Mouse (Mus musculus) heart, embryonic 11.5 days (tissue): ENCODE data around the gene Twf2. TPM values are rescaled to one million over a fixed set of nuclear protein-coding genes. Genes with fewer than 3 reads are reported as not detected.

ENCODE experiments used
- ATAC-seq: fragments of 200-750 bp; cut with Nextera tagmentation; replicated peaks from 2 replicates; pipeline ENCODE4 v1.8.0; 2017; ENCODE audit warnings: moderate library complexity; ENCODE audit not compliant: insufficient number of reproducible peaks, low FRiP score, low TSS enrichment
- H3K27ac ChIP-seq: fragments of 300-500 bp; sonication (generic); 2 replicates; pipeline ENCODE4 v1.5.1; 2014; ENCODE audit warnings: mild to moderate bottlenecking, low read depth, low read length
- H3K27me3 ChIP-seq: fragments of 300-500 bp; sonication (generic); 2 replicates; pipeline ENCODE4 v1.6.1; 2014; ENCODE audit warnings: mild to moderate bottlenecking, low read length, mixed read lengths; ENCODE audit not compliant: control insufficient read depth, insufficient read depth
- H3K36me3 ChIP-seq: fragments of 300-500 bp; sonication (generic); 2 replicates; pipeline ENCODE4 v1.6.1; 2014; ENCODE audit warnings: mild to moderate bottlenecking, low read length, moderate library complexity, mixed read lengths; ENCODE audit not compliant: control insufficient read depth, insufficient read depth
- H3K4me1 ChIP-seq: fragments of 300-500 bp; sonication (generic); 2 replicates; pipeline ENCODE4 v1.6.1; 2014; ENCODE audit warnings: low read length; ENCODE audit not compliant: control insufficient read depth, insufficient read depth
- H3K4me2 ChIP-seq: fragments of 300-500 bp; sonication (generic); 2 replicates; pipeline ENCODE4 v1.6.1; 2014; ENCODE audit warnings: mild to moderate bottlenecking, moderate library complexity
- H3K4me3 ChIP-seq: fragments of 300-500 bp; sonication (generic); 2 replicates; pipeline ENCODE4 v1.5.1; 2014; ENCODE audit warnings: low read depth, low read length
- H3K9ac ChIP-seq: fragments of 300-500 bp; sonication (generic); 2 replicates; pipeline ENCODE4 v1.6.1; 2014; ENCODE audit warnings: mild to moderate bottlenecking, low read depth, low read length, moderate library complexity
- H3K9me3 ChIP-seq: fragments of 300-500 bp; sonication (generic); replicated peaks from 2 replicates; pipeline ENCODE4 v1.6.1; 2016; ENCODE audit warnings: low read length; ENCODE audit not compliant: control insufficient read depth
- WGBS: fragments of 180-500 bp; shearing (Covaris S2); extraction: QIAGEN DNeasy Blood & Tissue Kit; methylation state at CpG from one replicate; pipeline ENCODE4 v1.1.7; 2014; ENCODE audit not compliant: insufficient replicate concordance; 5-methylcytosine and 5-hydroxymethylcytosine counted together
- microRNA counts: library from miRNA; unstranded; fragments of <30 nt; microRNA quantifications from one replicate; lab custom pipeline; 2015
- microRNA-seq: library from miRNA; unstranded; fragments of <30 nt; microRNA quantifications from one replicate; pipeline ENCODE4, GENCODE M21; 2016; ENCODE audit warnings: borderline number of aligned reads
- polyA plus RNA-seq: library from polyadenylated mRNA; unstranded; fragments of >200 nt; fragmentation: Nextera tagmentation; extraction: Ambion mirVana; gene quantifications from 2 replicates; pipeline ENCODE4 v1.2.1, GENCODE M21; 2014

The Twf2 gene
- polyA plus RNA-seq, 1 experiment from 2014 or later = 55.6 TPM

GRCm38 (mm10) chr9:106262075-106262474 is 59.2 kb downstream of the Twf2 start:
- Histone ChIP-seq H3K27ac (no peak overlapping the region), H3K9me3 (no peaks in the 10 kb centered on the region), H3K4me2 (no peak overlapping the region), H3K4me3 (no peak overlapping the region), H3K27me3 (no peaks in the 10 kb centered on the region), H3K9ac (no peak overlapping the region), H3K36me3 (no peaks in the 10 kb centered on the region), H3K4me1 (no peaks in the 10 kb centered on the region)
- ATAC-seq = no peak
- WGBS = 78% methylated on average over 3 of the region's 3 CpGs

GRCm38 (mm10) chr9:106263381-106263924 is 60.5 kb downstream of the Twf2 start:
- peaks cover under 1% of the 10 kb centered on the region; the same call in 1 of the 2 replicates for H3K4me1 ChIP-seq
- H3K4me3 ChIP-seq = no peak overlapping the region
- H3K27ac ChIP-seq = no peak overlapping the region
- no peak overlapping the region for H3K9ac ChIP-seq
- no peak overlapping the region for H3K4me2 ChIP-seq
- no peaks in the 10 kb centered on the region for H3K9me3 ChIP-seq
- no peaks in the 10 kb centered on the region for H3K36me3 ChIP-seq
- H3K27me3 ChIP-seq = no peaks in the 10 kb centered on the region
- WGBS = 75% methylated on average over 9 of the region's 9 CpGs
- ATAC-seq = no peak

MicroRNAs encoded within 50 kb of the gene (microRNA counts, 519-probe panel; counts per million panel counts)
- microRNA mmu-let-7g (lab: Ali Mortazavi, UCI) = 6,809 counts per million, percentile 89 among the panel's probes with 10 or more counts

Small RNAs within 50 kb of the gene (microRNA-seq; reads per million reads assigned to microRNA genes)
- gene Mir135a-1 = 1.0 reads per million, percentile 13 among the genes with 10 or more reads in this experiment
- gene Mirlet7g = 22,724 reads per million, percentile 98 among the genes with 10 or more reads in this experiment

Other genes with a start within 250 kb of the Twf2 start
- not detected in 2 replicates for gene Col6a5, start 242.5 kb upstream of the Twf2 start, polyA plus RNA-seq
- 0.06 TPM in 1 of 2 replicates, not detected in the other for gene Col6a4, start 106.3 kb upstream of the Twf2 start, polyA plus RNA-seq
- 0.57 and 1.1 TPM in 2 replicates for gene Glyctk, start 45.0 kb upstream of the Twf2 start, polyA plus RNA-seq
- 22.7 and 24.4 TPM in 2 replicates for gene Wdr82, start 32.2 kb upstream of the Twf2 start, polyA plus RNA-seq
- 20.6 and 23.5 TPM in 2 replicates for gene Ppm1m, start 3.4 kb upstream of the Twf2 start, polyA plus RNA-seq
- gene Tlr9, start 19.5 kb downstream of the Twf2 start, polyA plus RNA-seq = not detected in 2 replicates
- gene Alas1, start 45.5 kb downstream of the Twf2 start, polyA plus RNA-seq = 121 and 128 TPM in 2 replicates
- gene Poc1a, start 78.0 kb downstream of the Twf2 start, polyA plus RNA-seq = 28.4 and 31.1 TPM in 2 replicates
- gene Dusp7, start 165.5 kb downstream of the Twf2 start, polyA plus RNA-seq = 19.8 and 22.0 TPM in 2 replicates
- gene Rpl29, start 226.3 kb downstream of the Twf2 start, polyA plus RNA-seq = 695 and 851 TPM in 2 replicates
- 23.2 and 27.7 TPM in 2 replicates for gene Acy1, start 235.2 kb downstream of the Twf2 start, polyA plus RNA-seq
- 4.7 and 5.0 TPM in 2 replicates for gene Abhd14b, start 244.4 kb downstream of the Twf2 start, polyA plus RNA-seq
- gene Abhd14a, start 244.6 kb downstream of the Twf2 start, polyA plus RNA-seq = 41.2 and 41.9 TPM in 2 replicates